Mouse (Mus musculus) lung, embryonic 16.5 days (tissue): ENCODE results near the gene Smim17. TPM values are rescaled to one million over a fixed set of nuclear protein-coding genes. Genes with fewer than 3 reads are reported as not detected.
A peak's percentile ranks its signal among the peaks of the same experiment; 100 is the strongest.

Experiments used
- ATAC-seq: fragments of 200-750 bp; cut with Nextera tagmentation; 2 replicates; pipeline ENCODE4 v1.8.0; 2017; ENCODE audit warnings: low read depth, mild to moderate bottlenecking, moderate library complexity
- H3K27ac ChIP-seq: fragments of 300-500 bp; sonication (generic); 2 replicates; pipeline ENCODE4 v1.5.1; 2014; ENCODE audit warnings: mild to moderate bottlenecking, control low read depth, low read length
- H3K27me3 ChIP-seq: fragments of 300-500 bp; sonication (generic); 2 replicates; pipeline ENCODE4 v1.6.1; 2014; ENCODE audit warnings: low read depth, low read length, mixed read lengths; ENCODE audit not compliant: control insufficient read depth, insufficient read depth
- H3K36me3 ChIP-seq: fragments of 300-500 bp; sonication (generic); 2 replicates; pipeline ENCODE4 v1.6.1; 2014; ENCODE audit warnings: low read length; ENCODE audit not compliant: control insufficient read depth, insufficient read depth
- H3K4me1 ChIP-seq: fragments of 300-500 bp; sonication (generic); replicated peaks from 2 replicates; pipeline ENCODE4 v1.6.1; 2014; ENCODE audit warnings: low read length, mixed read lengths; ENCODE audit not compliant: control insufficient read depth, insufficient read depth
- H3K4me2 ChIP-seq: fragments of 300-500 bp; sonication (generic); 2 replicates; pipeline ENCODE4 v1.6.1; 2014; ENCODE audit warnings: low read depth, low read length, control low read depth
- H3K4me3 ChIP-seq: fragments of 300-500 bp; sonication (generic); 2 replicates; pipeline ENCODE4 v1.5.1; 2014; ENCODE audit warnings: mild to moderate bottlenecking, low read length, control low read depth
- H3K9ac ChIP-seq: fragments of 300-500 bp; sonication (generic); 2 replicates; pipeline ENCODE4 v1.6.1; 2014; ENCODE audit warnings: low read length, control low read depth
- H3K9me3 ChIP-seq: fragments of 300-500 bp; sonication (generic); 2 replicates; pipeline ENCODE4 v1.6.1; 2016; ENCODE audit warnings: low read length; ENCODE audit not compliant: control insufficient read depth
- whole genome bisulfite sequencing: fragments of 180-500 bp; shearing (Covaris S2); extraction: QIAGEN DNeasy Blood & Tissue Kit; methylation state at CpG from one replicate; pipeline ENCODE4 v1.1.7; 2014; 5-methylcytosine and 5-hydroxymethylcytosine counted together
- polyA plus RNA-seq: library from polyadenylated mRNA; unstranded; fragments of >200 nt; fragmentation: Nextera tagmentation; extraction: Ambion mirVana; gene quantifications from 2 replicates; pipeline ENCODE4 v1.2.1, GENCODE M21; 2015

Smim17 gene
- polyA plus RNA-seq: 0.25 TPM in 1 of 2 replicates, not detected in the other

- WGBS: 25% methylated on average over 25 of the region's 25 CpGs
- Histone ChIP-seq H3K4me1 (peaks cover 5% of the 10 kb centered on the region; the same call in 1 of the 2 replicates), H3K36me3 (peaks cover 9% of the 10 kb centered on the region; the same call in 1 of the 2 replicates), H3K4me3 (peak within 1 kb of the TSS; percentile 56), H3K27ac (no peak within 1 kb of the TSS), H3K4me2 (peak within 1 kb of the TSS; percentile 75), H3K9ac (peak within 1 kb of the TSS; percentile 71), H3K27me3 (no peaks in the 10 kb centered on the region), H3K9me3 (no peaks in the 10 kb centered on the region)
- peak; percentile 88 for ATAC-seq
Measured at GRCm38 (mm10) chr7:6397996-6398975, at the start of gene Smim17. Smim17 (plus strand) TSS chr7:6398715.

GRCm38 (mm10) chr7:6358121-6358520 lies 40.4 kb upstream of the Smim17 start:
- Histone ChIP-seq H3K4me2 (no peak overlapping the region), H3K4me1 (no peaks in the 10 kb centered on the region), H3K27ac (no peak overlapping the region), H3K9ac (no peak overlapping the region), H3K9me3 (no peaks in the 10 kb centered on the region), H3K4me3 (no peak overlapping the region), H3K36me3 (no peaks in the 10 kb centered on the region), H3K27me3 (no peaks in the 10 kb centered on the region)
- ATAC-seq: no peak
- 62% methylated on average over 2 of the region's 2 CpGs for WGBS

GRCm38 (mm10) chr7:6358937-6359590 lies 39.5 kb upstream of the Smim17 start:
- no peaks in the 10 kb centered on the region for H3K27me3 ChIP-seq
- H3K4me1 ChIP-seq: peaks cover 5% of the 10 kb centered on the region
- no peak for ATAC-seq
- H3K27ac ChIP-seq: no peak overlapping the region
- H3K9ac ChIP-seq: no peak overlapping the region
- H3K9me3 ChIP-seq: no peaks in the 10 kb centered on the region
- no peak overlapping the region for H3K4me3 ChIP-seq
- H3K36me3 ChIP-seq: no peaks in the 10 kb centered on the region
- H3K4me2 ChIP-seq: no peak overlapping the region
- WGBS: 52% methylated on average over 10 of the region's 10 CpGs

GRCm38 (mm10) chr7:6360477-6361060 lies 37.9 kb upstream of the Smim17 start:
- Histone ChIP-seq H3K27me3 (no peaks in the 10 kb centered on the region), H3K4me1 (peaks cover 9% of the 10 kb centered on the region), H3K36me3 (no peaks in the 10 kb centered on the region), H3K9me3 (no peaks in the 10 kb centered on the region), H3K9ac (no peak overlapping the region), H3K4me3 (no peak overlapping the region), H3K4me2 (no peak overlapping the region), H3K27ac (no peak overlapping the region)
- WGBS: 15% methylated on average over 8 of the region's 9 CpGs
- ATAC-seq: no peak

- Histone ChIP-seq H3K36me3 (no peaks in the 10 kb centered on the region), H3K9me3 (no peaks in the 10 kb centered on the region), H3K4me2 (peak overlapping the region; percentile 70), H3K4me3 (peak overlapping the region; percentile 65), H3K4me1 (peaks cover 9% of the 10 kb centered on the region), H3K9ac (peak overlapping the region; percentile 67), H3K27ac (peak overlapping the region; percentile 76), H3K27me3 (no peaks in the 10 kb centered on the region)
- no peak for ATAC-seq
- WGBS: 21% methylated on average over 7 of the region's 7 CpGs
Measured at GRCm38 (mm10) chr7:6361756-6362155, 36.8 kb upstream of the Smim17 start.

- Histone ChIP-seq H3K4me3 (peak overlapping the region; percentile 65), H3K36me3 (no peaks in the 10 kb centered on the region)
- under 1% methylated on average over 37 of the region's 38 CpGs for WGBS
Measured at GRCm38 (mm10) chr7:6362268-6363046, 36.1 kb upstream of the Smim17 start.

GRCm38 (mm10) chr7:6363047-6363488 lies 35.4 kb upstream of the Smim17 start, which contains the start of gene Zfp78:
Zfp78 (plus strand) TSS chr7:6363280.
- Histone ChIP-seq H3K4me1 (peaks cover 9% of the 10 kb centered on the region), H3K4me3 (peak within 1 kb of the TSS; percentile 65), H3K9ac (peak within 1 kb of the TSS; percentile 79), H3K4me2 (peak within 1 kb of the TSS; percentile 70), H3K27ac (peak within 1 kb of the TSS; percentile 94), H3K9me3 (no peaks in the 10 kb centered on the region), H3K36me3 (no peaks in the 10 kb centered on the region), H3K27me3 (no peaks in the 10 kb centered on the region)
- ATAC-seq: peak; percentile 83
- 0% methylated on average over 23 of the region's 23 CpGs for WGBS

More at GRCm38 (mm10) chr7:6362268-6363046, 36.1 kb upstream of the Smim17 start:
- peak; percentile 95 for ATAC-seq
- Histone ChIP-seq H3K4me2 (peak overlapping the region; percentile 70), H3K9ac (peak overlapping the region; percentile 67), H3K4me1 (peaks cover 9% of the 10 kb centered on the region), H3K27me3 (no peaks in the 10 kb centered on the region), H3K9me3 (no peaks in the 10 kb centered on the region), H3K27ac (peak overlapping the region; percentile 94)

- Histone ChIP-seq H3K9me3 (no peaks in the 10 kb centered on the region), H3K27me3 (no peaks in the 10 kb centered on the region), H3K27ac (no peak overlapping the region), H3K4me3 (no peak overlapping the region), H3K4me2 (no peak overlapping the region), H3K36me3 (no peaks in the 10 kb centered on the region), H3K4me1 (peaks cover 9% of the 10 kb centered on the region), H3K9ac (no peak overlapping the region)
- 50% methylated on average over 1 of the region's 1 CpGs for WGBS
- ATAC-seq: no peak
Measured at GRCm38 (mm10) chr7:6364761-6365160, 33.8 kb upstream of the Smim17 start.
